Mouse (Mus musculus) liver (tissue): ENCODE measurements at regions not wholly inside any gene's neighbourhood (a gene's known extent, or its start where the extent isn't known, plus 50 kb on each side); places are given as distances from the start of the nearest gene placed in this dataset.

Experiments used
- DNase-seq: peaks from one replicate; pipeline ENCODE4 v3.0.0-alpha.2; 2020; ENCODE audit warnings: mixed read lengths

- DNase-seq: no peak
Observed at GRCm38 (mm10) chr9:120731952-120732622, 160.8 kb downstream of the Rpl14 start.

- DNase-seq: no peak
Observed at GRCm38 (mm10) chr9:120732650-120733293, 161.5 kb downstream of the Rpl14 start.

GRCm38 (mm10) chr9:120733681-120734465 lies 162.6 kb downstream of the Rpl14 start:
- DNase-seq: peak; percentile 19

- DNase-seq: no peak
Observed at GRCm38 (mm10) chr9:120735217-120735616, 164.0 kb downstream of the Rpl14 start.

- DNase-seq: no peak
Observed at GRCm38 (mm10) chr9:120737956-120738355, 166.7 kb downstream of the Rpl14 start.

- no peak for DNase-seq
Observed at GRCm38 (mm10) chr9:120739199-120739952, 168.1 kb downstream of the Rpl14 start.

GRCm38 (mm10) chr9:120739953-120740524 lies 168.8 kb downstream of the Rpl14 start:
- DNase-seq: no peak

- DNase-seq: no peak
Observed at GRCm38 (mm10) chr9:120741521-120741920, 170.3 kb downstream of the Rpl14 start.

GRCm38 (mm10) chr9:120743455-120743854 lies 172.2 kb downstream of the Rpl14 start:
- no peak for DNase-seq

GRCm38 (mm10) chr9:120745674-120746073 lies 174.4 kb downstream of the Rpl14 start:
- no peak for DNase-seq

GRCm38 (mm10) chr9:120750820-120751219 lies 178.2 kb upstream of the Ctnnb1 start:
- no peak for DNase-seq

- DNase-seq: no peak
Observed at GRCm38 (mm10) chr9:120751686-120752484, 177.1 kb upstream of the Ctnnb1 start.

GRCm38 (mm10) chr9:120754151-120754550 lies 174.9 kb upstream of the Ctnnb1 start:
- no peak for DNase-seq

GRCm38 (mm10) chr9:120755486-120755885 lies 173.5 kb upstream of the Ctnnb1 start:
- DNase-seq: no peak

GRCm38 (mm10) chr9:120758003-120758402 lies 171.0 kb upstream of the Ctnnb1 start:
- DNase-seq: no peak

GRCm38 (mm10) chr9:120758632-120759031 lies 170.4 kb upstream of the Ctnnb1 start:
- DNase-seq: no peak

GRCm38 (mm10) chr9:120759771-120760170 lies 169.2 kb upstream of the Ctnnb1 start:
- no peak for DNase-seq

- DNase-seq: no peak
Observed at GRCm38 (mm10) chr9:120763802-120764201, 165.2 kb upstream of the Ctnnb1 start.

GRCm38 (mm10) chr9:120764663-120765062 lies 164.4 kb upstream of the Ctnnb1 start:
- DNase-seq: no peak

GRCm38 (mm10) chr9:120765292-120765691 lies 163.7 kb upstream of the Ctnnb1 start:
- no peak for DNase-seq

GRCm38 (mm10) chr9:120766881-120767280 lies 162.1 kb upstream of the Ctnnb1 start:
- no peak for DNase-seq

- no peak for DNase-seq
Observed at GRCm38 (mm10) chr9:120767396-120767795, 161.6 kb upstream of the Ctnnb1 start.
